Mouse (Mus musculus): ENCODE data around the gene Cst7. TPM values are rescaled to one million over a fixed set of nuclear protein-coding genes. Genes with fewer than 3 reads are reported as not detected.

The Cst7 gene
- total and polyA plus RNA-seq, 3 experiments, result 0.20 TPM; not detected in 2

GRCm38 (mm10) chr2:150627140-150627539 lies 56.9 kb downstream of the Cst7 start:
- DNase-seq, result no peak

Other genes with a start within 250 kb of the Cst7 start
- 1 to 10 TPM; 3.0 to 4.7 TPM for gene Gm10130, start 246.7 kb upstream of the Cst7 start, total RNA-seq (2021)
- not detected in 2 replicates for gene Gm10130, start 246.7 kb upstream of the Cst7 start, polyA plus RNA-seq (2012; rRNA removed)
- gene 3300002I08Rik, start 207.7 kb upstream of the Cst7 start, total RNA-seq (2021), result 1 to 10 TPM; 4.4 to 5.1 TPM
- gene 3300002I08Rik, start 207.7 kb upstream of the Cst7 start, polyA plus RNA-seq (2012; rRNA removed), result 1.7 and 2.1 TPM in 2 replicates
- gene Zfp442, start 118.9 kb upstream of the Cst7 start, total RNA-seq (2021), result 1 to 10 TPM; 4.7 to 5.8 TPM
- gene Zfp442, start 118.9 kb upstream of the Cst7 start, polyA plus RNA-seq (2012; rRNA removed), result 0.04 and 0.19 TPM in 2 replicates
- 1 to 10 TPM in 1 of 2 experiments, under 1 TPM in 1; 0.89 to 1.7 TPM for gene Zfp345, start 85.3 kb upstream of the Cst7 start, total RNA-seq (2021)
- gene Zfp345, start 85.3 kb upstream of the Cst7 start, polyA plus RNA-seq (2012; rRNA removed), result not detected in 2 replicates
- 100 to 1,000 TPM; 113 to 195 TPM for gene Apmap, start 38.2 kb downstream of the Cst7 start, total RNA-seq (2021)
- gene Apmap, start 38.2 kb downstream of the Cst7 start, polyA plus RNA-seq (2012; rRNA removed), result 45.3 and 46.1 TPM in 2 replicates
- gene Acss1, start 98.1 kb downstream of the Cst7 start, total RNA-seq (2021), result 10 to 100 TPM; 23.5 to 38.3 TPM
- 30.3 and 49.8 TPM in 2 replicates for gene Acss1, start 98.1 kb downstream of the Cst7 start, polyA plus RNA-seq (2012; rRNA removed)
- not detected for gene Vsx1, start 118.9 kb downstream of the Cst7 start, total RNA-seq (2021)
- gene Vsx1, start 118.9 kb downstream of the Cst7 start, polyA plus RNA-seq (2012; rRNA removed), result not detected in 2 replicates
- 10 to 100 TPM in 1 of 2 experiments, 1 to 10 TPM in 1; 9.9 to 11.5 TPM for gene Entpd6, start 178.6 kb downstream of the Cst7 start, total RNA-seq (2021)
- gene Entpd6, start 178.6 kb downstream of the Cst7 start, polyA plus RNA-seq (2012; rRNA removed), result 13.3 and 21.0 TPM in 2 replicates
- 10 to 100 TPM; 41.1 to 55.2 TPM for gene Pygb, start 216.3 kb downstream of the Cst7 start, total RNA-seq (2021)
- gene Pygb, start 216.3 kb downstream of the Cst7 start, polyA plus RNA-seq (2012; rRNA removed), result 28.5 and 37.3 TPM in 2 replicates